Mouse (Mus musculus) heart, adult 2 months (tissue): ENCODE data around the gene Umodl1. TPM values are rescaled to one million over a fixed set of nuclear protein-coding genes. Genes with fewer than 3 reads are reported as not detected.
A peak's percentile ranks its signal among the peaks of the same experiment; 100 is the strongest.

Experiments
- DNase-seq, 2 experiments: peaks; one replicate each; pipeline ENCODE4 v3.0.0; 2021
- H3K27ac ChIP-seq: fragments of 200-600 bp; 2 replicates; pipeline ENCODE4 v1.8.1; 2022
- H3K27me3 ChIP-seq: fragments of 200-500 bp; 2 replicates; pipeline ENCODE4 v1.6.1; 2012; ENCODE audit warnings: mild to moderate bottlenecking, low read length, inconsistent platforms, mixed read lengths; ENCODE audit not compliant: control insufficient read depth, insufficient read depth
- H3K36me3 ChIP-seq: fragments of 200-500 bp; 2 replicates; pipeline ENCODE4 v1.6.1; 2012; ENCODE audit warnings: low read length, inconsistent platforms; ENCODE audit not compliant: control insufficient read depth, insufficient read depth
- H3K4me1 ChIP-seq: fragments of 200-500 bp; 2 replicates; pipeline ENCODE4 v1.6.1; 2011; ENCODE audit warnings: low read length; ENCODE audit not compliant: control insufficient read depth, insufficient read depth
- H3K4me3 ChIP-seq: fragments of 200-600 bp; 2 replicates; pipeline ENCODE4 v1.8.1; 2022
- H3K79me2 ChIP-seq: fragments of 200-500 bp; replicated peaks from 2 replicates; pipeline ENCODE4 v1.6.1; 2012; ENCODE audit warnings: mild to moderate bottlenecking, inconsistent platforms, low read length, moderate library complexity, mixed read lengths; ENCODE audit not compliant: control insufficient read depth, insufficient read depth
- H3K9ac ChIP-seq: fragments of 200-500 bp; 2 replicates; pipeline ENCODE4 v1.6.1; 2012; ENCODE audit warnings: low read depth, mild to moderate bottlenecking, control low read depth, inconsistent platforms, low read length, mixed read lengths
- CTCF ChIP-seq: fragments of 200-600 bp; IDR thresholded peaks from 2 replicates; pipeline ENCODE4 v1.8.1; 2022; ENCODE audit warnings: antibody characterized with exemption, mild to moderate bottlenecking, moderate library complexity
- EP300 ChIP-seq: fragments of 200-500 bp; IDR thresholded peaks from 2 replicates; pipeline ENCODE4 v1.6.1; 2011; ENCODE audit warnings: low read depth, low read length, control low read depth; ENCODE audit not compliant: insufficient read depth
- POLR2A ChIP-seq: fragments of 200-500 bp; IDR thresholded peaks from 2 replicates; pipeline ENCODE4 v1.6.1; 2011; ENCODE audit warnings: mild to moderate bottlenecking, low read depth, low read length, control low read depth; ENCODE audit not compliant: insufficient read depth
- WGBS: fragments of 180-500 bp; shearing (Covaris S2); methylation state at CpG from one replicate; pipeline ENCODE4 v1.1.7; 2018; 5-methylcytosine and 5-hydroxymethylcytosine counted together
- intact Hi-C: fragments of 180-260 bp; cut with DNase I; formaldehyde crosslinking; loops from one replicate; pipeline ENCODE4 v1.15.1; 2025
- microRNA-seq, 2 experiments: library from miRNA; unstranded; fragments of <30 nt; microRNA quantifications; one replicate each; pipeline ENCODE4 v1.2.0; 2021
- polyA plus RNA-seq: library from polyadenylated mRNA; depleted of rRNA; stranded (reverse); fragments of >200 nt; gene quantifications from 2 replicates; pipeline ENCODE4 v1.2.3, GENCODE M21; 2012; rRNA removed
- total RNA-seq, 2 experiments: library from RNA; stranded (reverse); gene quantifications; 2 replicates each; pipeline ENCODE4 v1.2.3; 2021

Gene Umodl1
- total and polyA plus RNA-seq, 3 experiments: not detected

DNA sequence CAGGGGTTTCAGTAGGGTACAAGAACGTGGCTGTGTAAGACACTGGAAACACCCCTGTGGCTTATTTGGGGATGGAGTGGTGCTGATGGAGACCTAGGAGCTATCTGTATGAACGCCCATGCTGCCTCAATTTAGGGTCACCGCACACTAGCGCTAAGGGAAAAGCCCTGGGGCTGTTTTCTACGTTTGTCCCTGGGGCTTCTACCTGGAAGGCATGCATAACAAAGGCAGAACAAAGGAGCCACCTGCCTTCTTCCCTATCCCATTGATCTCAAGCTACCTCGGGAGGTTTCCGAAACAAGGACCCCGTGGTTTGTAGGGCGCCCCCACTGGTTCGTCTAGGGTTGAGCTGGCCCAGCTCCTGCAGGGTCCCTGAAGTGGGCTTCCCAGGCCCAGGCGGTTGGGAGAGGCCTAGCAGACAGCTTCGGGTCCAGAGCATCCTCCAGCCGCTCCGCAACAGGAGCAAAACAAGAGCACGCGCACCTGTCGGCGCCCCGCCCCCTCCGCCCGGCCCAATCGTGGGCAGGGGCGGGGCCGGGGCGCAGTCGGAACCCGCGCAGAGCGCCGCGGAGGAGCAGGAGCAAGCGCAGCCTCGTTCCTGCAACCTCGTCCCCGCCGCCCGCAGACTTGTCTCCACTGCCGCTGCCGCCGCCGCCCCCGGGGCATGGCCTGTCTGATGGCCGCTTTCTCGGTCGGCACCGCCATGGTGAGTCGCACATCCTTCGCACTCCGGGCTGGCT lies 102.9 kb downstream of the Umodl1 start, which contains the start of gene Abcg1:
Gene Abcg1, plus strand, starts transcription at position 525 of the 740 bp plus-strand sequence.
- 6% methylated on average over 49 of the region's 49 CpGs for WGBS
- DNase-seq: peak; percentile 71 to 77
- peaks cover 19% of the 10 kb centered on the region for H3K4me1 ChIP-seq
- peaks cover 2% of the 10 kb centered on the region; the same call in 1 of the 2 replicates for H3K36me3 ChIP-seq
- TF ChIP-seq EP300 (no peak), POLR2A (peak; percentile 46; the same call in 1 of the 2 replicates), CTCF (peak; percentile 33)
- H3K4me3 ChIP-seq: peak within 1 kb of the TSS; percentile 70
- peak within 1 kb of the TSS; percentile 69 for H3K9ac ChIP-seq
- intact Hi-C loops: loop anchor here (5.0 kb wide), 1 partner anchor 35 kb away; no protein-coding TSS in a partner anchor
- no peaks in the 10 kb centered on the region for H3K79me2 ChIP-seq
- H3K27ac ChIP-seq: peak within 1 kb of the TSS; percentile 65
- no peaks in the 10 kb centered on the region for H3K27me3 ChIP-seq

DNA sequence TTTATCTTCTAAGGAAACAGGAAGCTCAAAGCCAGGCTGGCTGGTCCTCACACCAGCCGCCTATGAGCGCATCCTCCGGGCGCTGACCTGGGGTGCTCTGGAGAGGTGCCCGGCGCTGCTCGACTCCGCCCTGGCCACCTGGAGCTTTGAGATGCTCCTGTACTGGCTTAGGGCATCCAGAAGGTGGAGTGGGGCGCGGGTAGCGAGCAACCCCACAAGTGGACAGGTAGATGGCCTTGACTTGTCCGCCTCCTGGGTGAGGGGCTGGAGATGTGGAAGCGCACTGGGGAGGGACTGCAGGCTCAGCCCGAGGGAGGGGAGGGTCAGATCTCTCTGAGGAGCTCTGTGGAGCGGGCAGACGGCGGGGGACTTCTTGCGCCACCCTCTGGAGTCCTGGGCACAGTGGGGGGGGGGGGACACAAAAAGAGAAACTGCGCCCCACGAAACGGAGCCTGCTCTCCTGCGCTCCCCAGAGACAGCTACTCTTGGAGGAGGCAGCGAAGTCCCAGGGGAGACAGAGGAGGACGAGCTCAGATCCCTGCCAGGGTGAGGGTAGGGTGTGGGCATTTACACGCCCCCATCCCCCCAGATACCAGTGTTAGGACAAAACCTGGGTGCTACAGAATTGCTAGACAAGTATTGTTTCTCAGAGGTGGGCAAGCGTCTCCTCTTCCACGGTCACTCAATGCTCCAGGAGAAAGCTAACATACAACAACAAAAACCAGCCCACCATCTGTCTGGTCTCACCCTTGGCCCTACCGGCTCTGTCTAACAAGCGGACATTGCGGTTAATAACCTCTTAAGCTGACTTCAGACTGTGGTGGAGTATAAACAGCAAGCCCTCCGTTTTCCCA lies 103.7 kb downstream of the Umodl1 start:
- H3K4me1 ChIP-seq: peaks cover 19% of the 10 kb centered on the region
- no peaks in the 10 kb centered on the region for H3K79me2 ChIP-seq
- H3K9ac ChIP-seq: peak overlapping the region; percentile 69
- DNase-seq: peak; percentile 30 to 46
- H3K36me3 ChIP-seq: peaks cover 2% of the 10 kb centered on the region; the same call in 1 of the 2 replicates
- intact Hi-C loops: loop anchor here (1.0 to 5.0 kb wide), 2 partner anchors 34 to 60 kb away; no protein-coding TSS in a partner anchor
- H3K4me3 ChIP-seq: peak overlapping the region; percentile 70
- H3K27me3 ChIP-seq: no peaks in the 10 kb centered on the region
- peak overlapping the region; percentile 65 for H3K27ac ChIP-seq
- WGBS: 2% methylated on average over 30 of the region's 31 CpGs
- peak; percentile 10; the same call in 1 of the 2 replicates for TF ChIP-seq CTCF
- TF ChIP-seq POLR2A: no peak

DNA sequence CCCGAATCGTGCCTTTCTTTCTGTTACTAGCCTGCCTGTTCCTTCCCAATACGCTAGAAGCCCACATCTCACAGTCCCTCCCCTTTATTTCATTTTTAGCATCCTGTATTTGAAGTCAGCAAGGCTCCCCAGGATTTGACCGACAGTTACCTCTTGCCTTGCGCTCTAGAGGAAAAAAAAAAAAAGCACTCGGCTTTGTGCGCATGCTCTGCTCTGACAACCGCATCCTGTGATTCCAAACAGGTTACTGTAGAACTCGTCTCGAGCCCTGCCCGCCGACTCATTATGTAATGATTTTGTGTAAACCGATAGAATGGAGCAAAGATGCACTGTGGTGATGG lies 104.3 kb downstream of the Umodl1 start:
- H3K36me3 ChIP-seq: peaks cover 2% of the 10 kb centered on the region; the same call in 1 of the 2 replicates
- peak overlapping the region; percentile 70 for H3K4me3 ChIP-seq
- no peaks in the 10 kb centered on the region for H3K27me3 ChIP-seq
- H3K4me1 ChIP-seq: peaks cover 19% of the 10 kb centered on the region
- H3K79me2 ChIP-seq: no peaks in the 10 kb centered on the region
- WGBS: 3% methylated on average over 13 of the region's 13 CpGs
- peak overlapping the region; percentile 65 for H3K27ac ChIP-seq
- DNase-seq: peak; percentile 57 to 79
- intact Hi-C loops: loop anchor here (1.0 to 5.0 kb wide), 2 partner anchors 34 to 60 kb away; no protein-coding TSS in a partner anchor
- TF ChIP-seq CTCF (no peak), POLR2A (0 out of 2 replicates have a peak, but pooled peaks have one; percentile 14), EP300 (no peak)
- peak overlapping the region; percentile 69; the same call in 1 of the 2 replicates for H3K9ac ChIP-seq

DNA sequence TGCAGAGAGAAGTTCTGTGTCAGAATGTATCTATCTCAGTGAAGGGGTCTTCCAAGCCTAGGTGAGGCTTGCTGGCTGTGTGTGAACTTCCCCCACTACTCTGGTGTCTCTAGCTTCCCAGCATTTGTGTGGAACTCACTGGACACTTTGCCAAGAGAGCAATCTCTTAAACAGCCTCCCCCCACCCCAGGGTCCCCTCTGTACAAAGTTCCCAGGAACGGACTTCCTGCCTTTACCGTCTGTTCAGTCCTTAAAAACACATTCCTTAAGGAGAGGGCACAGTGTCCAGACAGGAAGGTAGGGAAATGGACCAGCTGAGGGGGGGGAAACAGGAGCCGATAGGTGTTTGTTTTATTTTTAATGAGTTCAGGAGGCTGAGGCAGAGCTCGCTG lies 105.8 kb downstream of the Umodl1 start:
- TF ChIP-seq CTCF: no peak
- H3K36me3 ChIP-seq: peaks cover 2% of the 10 kb centered on the region; the same call in 1 of the 2 replicates
- no peak overlapping the region for H3K4me3 ChIP-seq
- 38% methylated on average over 4 of the region's 4 CpGs for WGBS
- peak overlapping the region; percentile 64 for H3K27ac ChIP-seq
- intact Hi-C loops: loop anchor here (1.0 to 2.0 kb wide), 2 partner anchors 19 to 41 kb away; no protein-coding TSS in a partner anchor
- H3K79me2 ChIP-seq: no peaks in the 10 kb centered on the region
- H3K27me3 ChIP-seq: no peaks in the 10 kb centered on the region
- H3K4me1 ChIP-seq: peaks cover 19% of the 10 kb centered on the region
- H3K9ac ChIP-seq: no peak overlapping the region
- no peak for DNase-seq

Small RNA genes within 50 kb of the gene (microRNA-seq; reads per million reads assigned to microRNA genes)
- gene Gm24026: 0 reads per million in 2 experiments

Other genes with a start within 250 kb of the Umodl1 start
- gene Glp1r, start 52.8 kb upstream of the Umodl1 start, total RNA-seq: under 1 TPM; 0.16 to 0.25 TPM
- gene Glp1r, start 52.8 kb upstream of the Umodl1 start, polyA plus RNA-seq: 0.29 and 0.64 TPM in 2 replicates
- 1 to 10 TPM; 7.0 to 7.2 TPM for gene Abcg1, start 103.0 kb downstream of the Umodl1 start, total RNA-seq
- 2.9 and 3.0 TPM in 2 replicates for gene Abcg1, start 103.0 kb downstream of the Umodl1 start, polyA plus RNA-seq
- not detected for gene Tff3, start 175.0 kb downstream of the Umodl1 start, total RNA-seq
- gene Tff3, start 175.0 kb downstream of the Umodl1 start, polyA plus RNA-seq: 0.39 TPM in 1 of 2 replicates, not detected in the other
- not detected for gene Tff2, start 189.6 kb downstream of the Umodl1 start, total RNA-seq
- gene Tff2, start 189.6 kb downstream of the Umodl1 start, polyA plus RNA-seq: 2.4 TPM in 1 of 2 replicates, not detected in the other
- gene Tff1, start 210.6 kb downstream of the Umodl1 start, total RNA-seq: not detected
- not detected in 2 replicates for gene Tff1, start 210.6 kb downstream of the Umodl1 start, polyA plus RNA-seq
- not detected for gene Tmprss3, start 244.3 kb downstream of the Umodl1 start, total RNA-seq
- gene Tmprss3, start 244.3 kb downstream of the Umodl1 start, polyA plus RNA-seq: not detected in 2 replicates